Mouse (Mus musculus): Measurements from ENCODE around the gene Crybb3. TPM values are rescaled to one million over a fixed set of nuclear protein-coding genes. Genes with fewer than 3 reads are reported as not detected.
A peak's percentile ranks its signal among the peaks of the same experiment; 100 is the strongest.

The Crybb3 gene
- not detected in 2 replicates for polyA plus RNA-seq (2014; fragmentation: Nextera tagmentation; extraction: Ambion mirVana)

DNA sequence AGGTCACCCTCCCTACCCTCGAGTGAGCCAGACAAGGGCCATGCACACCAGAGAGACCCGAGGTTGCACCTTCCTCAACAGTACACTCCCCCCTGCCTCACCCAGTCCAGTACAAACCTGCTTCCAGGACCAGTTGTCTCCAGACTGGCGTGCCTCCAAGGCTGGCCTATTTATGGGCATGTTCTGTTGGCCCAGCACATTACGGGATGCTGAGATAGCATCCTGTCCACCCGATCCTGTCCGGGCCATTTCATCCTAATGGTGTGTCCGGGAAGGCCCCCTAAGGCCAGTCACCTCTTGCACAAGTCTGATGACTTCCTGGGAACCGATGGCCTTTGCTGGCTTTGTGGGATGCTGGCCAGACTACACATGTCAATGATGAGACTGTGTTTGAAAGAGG, at the start of gene Crybb3:
Gene Crybb3, minus strand, starts transcription at position 146 of the 400 bp plus-strand sequence.
- H3K36me3 ChIP-seq (ENCODE audit: control insufficient read depth, insufficient read depth, low read length) = no peaks in the 10 kb centered on the region

DNA sequence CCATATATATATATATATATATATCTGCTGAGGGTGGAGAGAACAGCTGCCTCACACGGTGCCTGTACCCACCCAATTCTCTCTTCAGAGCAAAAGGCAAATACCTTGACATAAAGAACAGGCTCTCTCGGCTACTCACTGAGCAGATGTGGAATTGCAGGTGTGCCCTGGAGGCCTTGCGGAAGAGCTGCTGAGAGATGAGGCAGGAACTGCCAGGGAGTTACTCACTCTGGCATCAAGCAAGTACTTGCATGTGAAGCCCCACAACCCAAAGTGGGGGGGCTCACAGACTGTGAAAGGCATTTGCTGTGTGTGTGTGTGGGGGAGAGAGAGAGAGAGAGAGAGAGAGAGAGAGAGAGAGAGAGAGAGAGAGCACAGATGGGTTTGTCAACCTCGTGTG, 47.0 kb upstream of the Crybb3 start:
- no peaks in the 10 kb centered on the region for H3K27me3 ChIP-seq (ENCODE audit: control insufficient read depth, insufficient read depth, low read length)
- H3K4me3 ChIP-seq (ENCODE audit: low read depth, low read length) = no peak overlapping the region
- no peak overlapping the region for H3K9ac ChIP-seq (ENCODE audit: low read length)
- no peak overlapping the region for H3K4me2 ChIP-seq (ENCODE audit: low read depth)
- DNase-seq (ENCODE audit: low spot score) = no peak
- H3K27ac ChIP-seq (ENCODE audit: low read depth, low read length) = no peak overlapping the region
- H3K9me3 ChIP-seq (ENCODE audit: control insufficient read depth, low read length) = no peaks in the 10 kb centered on the region
- no peaks in the 10 kb centered on the region for H3K36me3 ChIP-seq (ENCODE audit: control insufficient read depth, insufficient read depth, low read length)
- 75% methylated on average over 4 of the region's 4 CpGs for WGBS
- no peak for ATAC-seq (ENCODE audit: insufficient read depth, low FRiP score, low TSS enrichment)
- peaks cover 9% of the 10 kb centered on the region for H3K4me1 ChIP-seq (ENCODE audit: control insufficient read depth, insufficient read depth, low read length)

More for the DNA sequence above, at the start of gene Crybb3:
- DNase-seq (ENCODE audit: low spot score) (no peak), ATAC-seq (ENCODE audit: insufficient read depth, low FRiP score, low TSS enrichment) (no peak)
- 83% methylated on average over 8 of the region's 8 CpGs for WGBS
- Histone ChIP-seq H3K27me3 (ENCODE audit: control insufficient read depth, insufficient read depth, low read length) (no peaks in the 10 kb centered on the region), H3K4me2 (ENCODE audit: low read depth) (no peak within 1 kb of the TSS), H3K4me1 (ENCODE audit: control insufficient read depth, insufficient read depth, low read length) (no peaks in the 10 kb centered on the region), H3K27ac (ENCODE audit: low read depth, low read length) (no peak within 1 kb of the TSS), H3K4me3 (ENCODE audit: low read depth, low read length) (no peak within 1 kb of the TSS), H3K9ac (ENCODE audit: low read length) (no peak within 1 kb of the TSS), H3K9me3 (ENCODE audit: control insufficient read depth, low read length) (no peaks in the 10 kb centered on the region)

DNA sequence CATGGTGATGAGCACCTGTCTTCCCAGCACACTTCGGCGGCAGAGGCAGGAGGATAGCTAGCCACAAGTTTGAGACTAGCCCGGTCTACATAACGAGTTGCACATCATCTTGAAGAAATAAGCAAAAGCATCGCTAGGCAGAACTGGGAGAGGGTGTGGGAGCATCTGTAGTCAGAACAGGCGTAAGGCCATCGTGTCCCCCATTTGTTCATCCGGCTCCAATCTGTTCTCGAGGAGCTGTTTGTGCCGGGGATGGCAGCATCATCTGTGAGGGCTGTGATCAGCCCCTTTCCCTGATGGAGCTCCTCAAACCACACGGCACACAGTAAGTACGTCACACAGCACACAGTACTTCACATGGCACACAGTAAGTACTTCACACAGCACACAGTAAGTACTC, 45.1 kb upstream of the Crybb3 start:
- no peaks in the 10 kb centered on the region for H3K4me1 ChIP-seq (ENCODE audit: control insufficient read depth, insufficient read depth, low read length)
- no peaks in the 10 kb centered on the region for H3K36me3 ChIP-seq (ENCODE audit: control insufficient read depth, insufficient read depth, low read length)
- no peak overlapping the region for H3K4me2 ChIP-seq (ENCODE audit: low read depth)
- no peak for ATAC-seq (ENCODE audit: insufficient read depth, low FRiP score, low TSS enrichment)
- no peak overlapping the region for H3K9ac ChIP-seq (ENCODE audit: low read length)
- H3K27ac ChIP-seq (ENCODE audit: low read depth, low read length) = no peak overlapping the region
- H3K4me3 ChIP-seq (ENCODE audit: low read depth, low read length) = no peak overlapping the region
- WGBS = 91% methylated on average over 12 of the region's 12 CpGs
- H3K9me3 ChIP-seq (ENCODE audit: control insufficient read depth, low read length) = no peaks in the 10 kb centered on the region
- no peaks in the 10 kb centered on the region for H3K27me3 ChIP-seq (ENCODE audit: control insufficient read depth, insufficient read depth, low read length)
- DNase-seq (ENCODE audit: low spot score) = no peak

DNA sequence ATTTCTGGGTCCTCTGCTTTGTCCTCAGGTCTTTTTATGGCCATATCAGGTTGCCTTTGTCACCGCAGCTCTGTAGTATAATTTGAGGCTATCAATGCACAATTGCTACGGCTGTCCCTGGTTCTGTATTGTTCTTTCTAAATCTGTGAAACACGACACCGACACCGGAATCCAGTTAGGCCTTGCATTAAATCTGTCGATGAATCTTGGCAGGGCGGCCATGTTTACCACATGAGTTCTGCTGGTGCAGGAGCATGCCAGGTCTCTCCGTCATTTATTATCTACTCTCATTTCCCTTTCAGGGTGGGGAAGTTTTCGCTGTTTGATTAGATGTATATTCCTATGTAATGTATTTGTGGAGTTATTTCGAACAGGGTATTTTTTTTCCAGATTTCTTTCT, 42.3 kb upstream of the Crybb3 start:
- no peaks in the 10 kb centered on the region for H3K36me3 ChIP-seq (ENCODE audit: control insufficient read depth, insufficient read depth, low read length)
- no peak overlapping the region for H3K9ac ChIP-seq (ENCODE audit: low read length)
- DNase-seq (ENCODE audit: low spot score) (no peak), ATAC-seq (ENCODE audit: insufficient read depth, low FRiP score, low TSS enrichment) (no peak)
- no peak overlapping the region for H3K4me3 ChIP-seq (ENCODE audit: low read depth, low read length)
- H3K9me3 ChIP-seq (ENCODE audit: control insufficient read depth, low read length) = no peaks in the 10 kb centered on the region
- 64% methylated on average over 10 of the region's 10 CpGs for WGBS
- no peaks in the 10 kb centered on the region for H3K27me3 ChIP-seq (ENCODE audit: control insufficient read depth, insufficient read depth, low read length)
- H3K27ac ChIP-seq (ENCODE audit: low read depth, low read length) = no peak overlapping the region
- H3K4me1 ChIP-seq (ENCODE audit: control insufficient read depth, insufficient read depth, low read length) = 0 out of 2 replicates have a peak, but pooled peaks cover 5% of the 10 kb centered on the region
- H3K4me2 ChIP-seq (ENCODE audit: low read depth) = no peak overlapping the region

DNA sequence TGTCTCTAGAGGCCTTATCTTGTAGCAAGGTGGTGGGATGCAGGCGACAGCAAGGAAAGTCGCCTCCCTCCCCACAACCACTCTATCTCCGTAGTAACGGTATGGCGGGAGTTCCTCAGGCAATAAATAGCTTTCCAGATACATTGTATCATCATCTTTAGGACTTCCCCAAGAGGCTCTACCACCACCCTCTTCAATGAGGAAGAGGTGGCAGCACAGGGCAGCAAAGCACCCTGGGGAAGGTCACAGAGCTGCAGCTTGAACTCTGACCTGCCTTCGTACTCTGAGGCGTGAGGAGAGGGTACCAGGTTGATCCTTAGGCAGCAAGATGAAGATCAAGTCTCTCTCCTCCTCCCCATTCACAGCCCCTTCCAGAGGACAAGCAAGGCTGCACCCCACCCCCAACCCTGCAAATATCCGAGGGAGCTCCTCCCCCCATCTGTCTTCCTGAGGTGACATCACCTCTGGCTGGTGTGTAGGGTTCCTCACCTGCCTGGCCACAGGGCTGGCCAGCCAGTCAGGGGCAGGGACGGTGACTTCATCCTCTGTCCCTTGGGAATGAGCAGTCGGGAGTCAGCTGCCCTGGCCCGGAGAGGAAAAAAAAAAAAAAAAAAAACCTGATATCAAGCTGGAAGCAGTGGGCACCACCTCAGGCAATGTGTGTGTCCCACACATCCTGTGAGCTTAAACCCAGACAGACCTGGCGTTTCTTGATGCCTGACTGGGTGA, 41.1 kb upstream of the Crybb3 start:
- DNase-seq (ENCODE audit: low spot score) = no peak
- 0 out of 2 replicates have a peak, but pooled peaks cover 5% of the 10 kb centered on the region for H3K4me1 ChIP-seq (ENCODE audit: control insufficient read depth, insufficient read depth, low read length)
- 32% methylated on average over 12 of the region's 12 CpGs for WGBS

DNA sequence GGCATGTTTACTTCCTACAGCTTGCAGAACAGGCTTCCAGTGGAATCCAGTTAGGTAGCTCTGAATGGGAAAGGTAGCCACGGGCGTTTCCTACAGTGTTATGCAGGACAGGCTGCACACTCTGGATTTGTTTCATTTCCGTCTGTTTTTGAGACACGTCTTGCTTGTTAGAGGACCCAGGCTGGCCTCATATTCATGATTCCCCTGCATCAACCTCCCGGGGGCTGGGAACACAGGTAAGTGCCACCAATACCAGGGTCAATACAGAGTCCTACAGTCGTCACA, 40.1 kb upstream of the Crybb3 start:
- no peak overlapping the region for H3K27ac ChIP-seq (ENCODE audit: low read depth, low read length)
- H3K4me2 ChIP-seq (ENCODE audit: low read depth) = no peak overlapping the region
- no peaks in the 10 kb centered on the region for H3K9me3 ChIP-seq (ENCODE audit: control insufficient read depth, low read length)
- WGBS = 73% methylated on average over 6 of the region's 6 CpGs
- 0 out of 2 replicates have a peak, but pooled peaks cover 5% of the 10 kb centered on the region for H3K4me1 ChIP-seq (ENCODE audit: control insufficient read depth, insufficient read depth, low read length)
- H3K36me3 ChIP-seq (ENCODE audit: control insufficient read depth, insufficient read depth, low read length) = no peaks in the 10 kb centered on the region
- no peak for DNase-seq (ENCODE audit: low spot score)
- no peak for ATAC-seq (ENCODE audit: insufficient read depth, low FRiP score, low TSS enrichment)
- no peak overlapping the region for H3K9ac ChIP-seq (ENCODE audit: low read length)
- no peaks in the 10 kb centered on the region for H3K27me3 ChIP-seq (ENCODE audit: control insufficient read depth, insufficient read depth, low read length)
- no peak overlapping the region for H3K4me3 ChIP-seq (ENCODE audit: low read depth, low read length)

More for the DNA sequence above, 41.1 kb upstream of the Crybb3 start:
- Histone ChIP-seq H3K9ac (ENCODE audit: low read length) (no peak overlapping the region), H3K4me2 (ENCODE audit: low read depth) (no peak overlapping the region), H3K27me3 (ENCODE audit: control insufficient read depth, insufficient read depth, low read length) (no peaks in the 10 kb centered on the region), H3K36me3 (ENCODE audit: control insufficient read depth, insufficient read depth, low read length) (no peaks in the 10 kb centered on the region), H3K27ac (ENCODE audit: low read depth, low read length) (no peak overlapping the region), H3K4me3 (ENCODE audit: low read depth, low read length) (no peak overlapping the region), H3K9me3 (ENCODE audit: control insufficient read depth, low read length) (no peaks in the 10 kb centered on the region)
- no peak for ATAC-seq (ENCODE audit: insufficient read depth, low FRiP score, low TSS enrichment)

DNA sequence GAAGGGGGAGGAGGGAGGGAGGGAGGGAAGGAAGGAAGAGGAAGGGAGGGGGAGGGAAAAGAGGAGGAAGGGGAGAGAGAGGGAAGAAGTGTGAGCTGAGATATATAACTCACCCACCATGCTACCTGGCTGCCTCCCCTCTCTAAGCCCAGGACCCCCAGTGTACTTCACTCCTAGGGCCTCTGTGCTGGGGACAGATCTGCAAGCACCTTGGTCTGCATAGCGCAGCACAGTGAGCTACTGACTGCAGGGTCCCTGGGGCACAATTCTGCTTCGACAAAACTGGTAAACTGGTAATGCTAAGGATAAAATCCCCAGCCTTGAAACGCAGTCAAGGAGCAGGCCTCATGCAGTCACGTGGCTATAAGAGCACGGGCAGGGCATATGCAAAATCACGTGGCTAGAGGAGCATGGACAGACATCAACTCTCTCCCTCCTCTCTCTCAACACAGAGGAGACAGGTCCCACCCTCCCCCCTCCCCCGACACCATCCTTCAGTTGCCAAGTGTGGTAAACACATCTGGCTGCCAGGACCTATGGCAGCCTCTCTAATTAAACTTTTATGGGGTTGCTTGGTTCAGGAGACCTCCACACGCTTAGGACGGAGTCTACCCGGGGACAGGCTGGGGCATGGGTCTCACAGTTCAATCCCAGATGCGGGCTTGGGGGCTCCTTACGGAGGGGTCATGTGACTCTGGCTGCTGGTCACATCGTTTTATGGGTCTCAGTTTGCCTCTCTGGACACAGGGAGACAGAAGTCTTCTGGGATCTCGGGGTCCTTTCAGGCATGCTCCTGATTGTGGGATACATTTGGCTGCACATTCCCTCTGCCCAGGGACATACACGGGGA, 39.6 kb upstream of the Crybb3 start:
- H3K9ac ChIP-seq (ENCODE audit: low read length) = no peak overlapping the region
- ATAC-seq (ENCODE audit: insufficient read depth, low FRiP score, low TSS enrichment) = no peak
- no peak overlapping the region for H3K27ac ChIP-seq (ENCODE audit: low read depth, low read length)
- no peaks in the 10 kb centered on the region for H3K9me3 ChIP-seq (ENCODE audit: control insufficient read depth, low read length)
- H3K4me1 ChIP-seq (ENCODE audit: control insufficient read depth, insufficient read depth, low read length) = 0 out of 2 replicates have a peak, but pooled peaks cover 5% of the 10 kb centered on the region
- H3K36me3 ChIP-seq (ENCODE audit: control insufficient read depth, insufficient read depth, low read length) = no peaks in the 10 kb centered on the region
- no peak overlapping the region for H3K4me3 ChIP-seq (ENCODE audit: low read depth, low read length)
- DNase-seq (ENCODE audit: low spot score) = peak; percentile 35
- H3K4me2 ChIP-seq (ENCODE audit: low read depth) = no peak overlapping the region
- WGBS = 24% methylated on average over 15 of the region's 15 CpGs
- H3K27me3 ChIP-seq (ENCODE audit: control insufficient read depth, insufficient read depth, low read length) = no peaks in the 10 kb centered on the region

DNA sequence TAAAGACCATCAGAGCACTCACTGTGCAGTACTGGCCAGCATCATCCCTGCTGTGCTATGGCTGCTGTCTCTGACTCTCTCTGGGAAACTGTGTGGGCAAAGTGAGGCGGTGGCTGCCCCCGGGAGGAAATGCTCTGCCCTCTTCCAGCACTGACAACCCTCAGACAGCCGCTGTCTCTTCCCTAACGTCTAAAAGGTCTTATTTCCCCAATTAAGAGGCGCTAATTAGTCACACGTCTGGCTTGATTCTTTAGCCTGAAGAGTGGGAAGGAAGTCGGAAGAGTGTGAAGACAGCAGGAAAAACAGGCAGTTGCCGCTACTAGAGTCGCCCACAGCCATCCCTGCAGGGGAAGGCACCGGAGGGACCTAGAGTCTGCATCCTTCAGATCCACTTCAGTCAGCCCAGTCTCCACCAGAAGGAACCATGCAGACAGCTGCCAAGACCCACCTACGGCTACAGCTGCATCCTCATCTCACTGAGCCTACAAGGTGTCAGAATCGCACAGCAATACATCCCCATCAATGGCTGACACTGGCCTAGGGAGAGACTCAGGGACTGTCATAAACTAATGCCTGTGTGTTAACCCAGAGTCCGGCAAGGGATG, 38.6 kb upstream of the Crybb3 start:
- H3K9ac ChIP-seq (ENCODE audit: low read length) = no peak overlapping the region; the same call in 1 of the 2 replicates
- DNase-seq (ENCODE audit: low spot score) (no peak), ATAC-seq (ENCODE audit: insufficient read depth, low FRiP score, low TSS enrichment) (no peak)
- no peak overlapping the region for H3K4me3 ChIP-seq (ENCODE audit: low read depth, low read length)
- H3K27me3 ChIP-seq (ENCODE audit: control insufficient read depth, insufficient read depth, low read length) = no peaks in the 10 kb centered on the region
- no peak overlapping the region for H3K27ac ChIP-seq (ENCODE audit: low read depth, low read length)
- H3K4me1 ChIP-seq (ENCODE audit: control insufficient read depth, insufficient read depth, low read length) = 0 out of 2 replicates have a peak, but pooled peaks cover 5% of the 10 kb centered on the region
- H3K9me3 ChIP-seq (ENCODE audit: control insufficient read depth, low read length) = no peaks in the 10 kb centered on the region
- WGBS = 27% methylated on average over 13 of the region's 13 CpGs
- no peaks in the 10 kb centered on the region for H3K36me3 ChIP-seq (ENCODE audit: control insufficient read depth, insufficient read depth, low read length)
- H3K4me2 ChIP-seq (ENCODE audit: low read depth) = no peak overlapping the region
